Comparison of ENCODE assay signal across 28 mouse cellular contexts in the genomic region with DNA sequence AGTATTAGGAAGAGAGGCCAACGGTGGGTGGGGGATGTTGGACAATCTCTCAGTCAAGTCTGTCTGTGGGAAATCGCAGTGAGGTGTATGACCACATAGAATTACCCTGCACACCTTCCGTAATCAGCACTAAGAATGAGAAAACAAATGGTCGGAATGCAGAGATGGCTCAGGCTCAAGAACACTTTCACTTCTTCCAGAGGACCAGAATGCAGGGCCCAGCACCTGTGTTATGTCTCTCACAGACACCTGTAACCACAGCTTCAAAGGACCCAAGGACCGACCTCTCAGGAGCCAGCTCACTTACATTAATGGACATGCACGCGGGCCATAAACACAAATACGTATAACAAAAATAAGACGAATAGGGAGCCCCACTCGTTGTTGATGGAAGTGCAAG.
A peak's percentile ranks its signal among the peaks of the same experiment; 100 is the strongest.
DNase-seq lines count a peak whose midpoint lies in the region; ATAC-seq and TF ChIP-seq lines count a peak whose summit lies in the region.
"Had no signal": no experiment of that assay in that cellular context is flagged by ENCODE, and none has a peak within 500 bp of the region (broad histone marks: within the 10 kb centered on the region; RNA-seq: fewer than 3 reads in every experiment).

No protein-coding gene starts in this region.

- no peak for ATAC-seq in heart, embryonic 13.5 days (ENCODE audit: extremely low read depth, insufficient number of reproducible peaks, low FRiP score, low TSS enrichment)
- ATAC-seq in heart, postnatal 0 days (ENCODE audit: insufficient read depth, low read depth), result no peak
- no peak for ATAC-seq in heart, embryonic 11.5 days (replicated peaks; ENCODE audit: insufficient number of reproducible peaks, low FRiP score, low TSS enrichment)
- ATAC-seq: CD4-positive, CD25-positive, alpha-beta regulatory T cell, adult 4 months; forebrain, embryonic 15.5 days; hindbrain, embryonic 16.5 days; intestine, embryonic 16.5 days had no signal

- no peak overlapping the region for H3K4me2 ChIP-seq in heart, embryonic 13.5 days
- peak overlapping the region; percentile 22; the same call in 1 of the 2 replicates for H3K4me2 ChIP-seq in heart, postnatal 0 days (ENCODE audit: low read depth, low read length)
- no peak overlapping the region for H3K4me2 ChIP-seq in heart, embryonic 11.5 days
- H3K4me2 ChIP-seq: embryonic facial prominence, embryonic 13.5 days; forebrain, embryonic 12.5 days; forebrain, embryonic 15.5 days; heart, embryonic 15.5 days; hindbrain, embryonic 13.5 days had no signal

- peaks cover 5% of the 10 kb centered on the region; the same call in 1 of the 2 replicates for H3K36me3 ChIP-seq in heart, adult 2 months (ENCODE audit: control insufficient read depth, insufficient read depth, low read length)
- no peaks in the 10 kb centered on the region for H3K36me3 ChIP-seq in heart, embryonic 13.5 days
- H3K36me3 ChIP-seq in heart, postnatal 0 days (replicated peaks; ENCODE audit: control insufficient read depth, insufficient read depth, low read length), result no peaks in the 10 kb centered on the region
- no peaks in the 10 kb centered on the region for H3K36me3 ChIP-seq in heart, embryonic 11.5 days (ENCODE audit: control insufficient read depth, insufficient read depth, low read length)
- H3K36me3 ChIP-seq: embryonic facial prominence, embryonic 10.5 days; embryonic facial prominence, embryonic 13.5 days; forebrain, embryonic 12.5 days; forebrain, embryonic 15.5 days; heart, embryonic 15.5 days; hindbrain, embryonic 10.5 days; hindbrain, embryonic 13.5 days had no signal

- no peak for TF ChIP-seq CTCF in heart, adult 2 months (IDR thresholded peaks at IDR 0.05)
- no peak for TF ChIP-seq CTCF in heart, postnatal 0 days (IDR thresholded peaks at IDR 0.05; ENCODE audit: low read depth)

- TF ChIP-seq EP300 in heart, adult 2 months (IDR thresholded peaks at IDR 0.05; ENCODE audit: insufficient read depth, low read depth, low read length), result no peak
- no peak for TF ChIP-seq EP300 in heart, postnatal 0 days (IDR thresholded peaks at IDR 0.05; ENCODE audit: low read depth)

- TF ChIP-seq POLR2A in heart, adult 2 months (IDR thresholded peaks at IDR 0.05; ENCODE audit: insufficient read depth, low read depth, low read length), result no peak

- H3K9ac ChIP-seq in heart, adult 2 months (ENCODE audit: low read depth, low read length), result no peak overlapping the region
- H3K9ac ChIP-seq in heart, embryonic 13.5 days, result peak overlapping the region; percentile 40; the same call in 1 of the 2 replicates
- H3K9ac ChIP-seq in heart, postnatal 0 days (replicated peaks; ENCODE audit: low read depth, low read length), result peak overlapping the region; percentile 11; the same call in 1 of the 2 replicates
- H3K9ac ChIP-seq in heart, embryonic 11.5 days (ENCODE audit: low read depth, low read length), result no peak overlapping the region
- H3K9ac ChIP-seq: embryonic facial prominence, embryonic 13.5 days; forebrain, embryonic 12.5 days; forebrain, embryonic 15.5 days; heart, embryonic 15.5 days; hindbrain, embryonic 13.5 days had no signal

- intact Hi-C loops in heart, adult 2 months (cut with DNase I), result no loop called here
- intact Hi-C loops in heart, postnatal 10 days (cut with DNase I), result no loop called here

- WGBS in heart, adult 2 months, result 68% methylated on average over 10 of the region's 10 CpGs
- WGBS in heart, embryonic 13.5 days, result 79% methylated on average over 10 of the region's 10 CpGs
- WGBS in heart, postnatal 0 days, result 74% methylated on average over 10 of the region's 10 CpGs
- 81% methylated on average over 10 of the region's 10 CpGs for WGBS in heart, embryonic 11.5 days (ENCODE audit: insufficient replicate concordance)

- H3K4me3 ChIP-seq in heart, adult 2 months, result no peak overlapping the region
- H3K4me3 ChIP-seq in heart, embryonic 13.5 days, result no peak overlapping the region
- no peak overlapping the region for H3K4me3 ChIP-seq in heart, postnatal 0 days (ENCODE audit: low read depth, low read length)
- H3K4me3 ChIP-seq in heart, embryonic 11.5 days (ENCODE audit: low read depth, low read length), result no peak overlapping the region
- no peak overlapping the region for H3K4me3 ChIP-seq in brown adipose tissue, adult 24 weeks (ENCODE audit: insufficient read depth, low read depth, low read length)
- H3K4me3 ChIP-seq: embryonic facial prominence, embryonic 10.5 days; embryonic facial prominence, embryonic 13.5 days; erythroblast, embryonic 14.5 days; forebrain, embryonic 12.5 days; forebrain, embryonic 15.5 days; heart, embryonic 15.5 days; hindbrain, embryonic 10.5 days; hindbrain, embryonic 13.5 days had no signal

- peaks cover 7% of the 10 kb centered on the region for H3K4me1 ChIP-seq in heart, adult 2 months (ENCODE audit: control insufficient read depth, insufficient read depth, low read length)
- H3K4me1 ChIP-seq in heart, embryonic 13.5 days, result peaks cover 63% of the 10 kb centered on the region
- H3K4me1 ChIP-seq in heart, postnatal 0 days (ENCODE audit: control insufficient read depth, insufficient read depth), result peaks cover 43% of the 10 kb centered on the region
- H3K4me1 ChIP-seq in heart, embryonic 11.5 days (ENCODE audit: control insufficient read depth, insufficient read depth, low read length), result peaks cover 44% of the 10 kb centered on the region
- peaks cover 12% of the 10 kb centered on the region for H3K4me1 ChIP-seq in brown adipose tissue, adult 24 weeks (ENCODE audit: control insufficient read depth, insufficient read depth, insufficient read length, low read length)

- DNase-seq in heart, adult 2 months, result no peak
- DNase-seq in heart, adult 8-10 months (ENCODE audit: low spot score), result no peak
- DNase-seq in heart, postnatal 10 days, result no peak
- DNase-seq in heart, postnatal 0 days (ENCODE audit: low spot score), result no peak
- DNase-seq in thymus, postnatal 25 days, result no peak
- DNase-seq: adrenal gland, adult 2 months; adrenal gland, postnatal 14 days; cerebellum, adult 11-12 months; cerebellum, adult 8-10 months; cerebellum, postnatal 10 days; cerebellum, postnatal 36 days; embryo, embryonic 11 days; gastrocnemius, postnatal 14 days; kidney, adult 2 months had no signal

- H3K27ac ChIP-seq in heart, adult 2 months, result peak overlapping the region; percentile 78; the same call in 1 of the 2 replicates
- peak overlapping the region; percentile 36; the same call in 1 of the 2 replicates for H3K27ac ChIP-seq in heart, embryonic 13.5 days (replicated peaks)
- H3K27ac ChIP-seq in heart, postnatal 0 days (ENCODE audit: low read depth), result 0 out of 2 replicates have a peak overlapping the region, but pooled peaks have one; percentile 2
- no peak overlapping the region for H3K27ac ChIP-seq in heart, embryonic 11.5 days (ENCODE audit: low read depth, low read length)
- H3K27ac ChIP-seq in brown adipose tissue, adult 24 weeks (replicated peaks; ENCODE audit: low read depth, low read length), result peak overlapping the region; percentile 89
- H3K27ac ChIP-seq: embryonic facial prominence, embryonic 10.5 days; embryonic facial prominence, embryonic 13.5 days; forebrain, embryonic 12.5 days; forebrain, embryonic 15.5 days; heart, embryonic 15.5 days; hindbrain, embryonic 10.5 days; hindbrain, embryonic 13.5 days had no signal

- H3K27me3 ChIP-seq in heart, adult 2 months (ENCODE audit: control insufficient read depth, insufficient read depth, low read length), result no peaks in the 10 kb centered on the region
- no peaks in the 10 kb centered on the region for H3K27me3 ChIP-seq in heart, embryonic 13.5 days (replicated peaks)
- no peaks in the 10 kb centered on the region for H3K27me3 ChIP-seq in heart, postnatal 0 days (ENCODE audit: control insufficient read depth, insufficient read depth, low read length)
- no peaks in the 10 kb centered on the region for H3K27me3 ChIP-seq in heart, embryonic 11.5 days (ENCODE audit: control insufficient read depth, insufficient read depth, low read length)
- H3K27me3 ChIP-seq: embryonic facial prominence, embryonic 13.5 days; forebrain, embryonic 12.5 days; forebrain, embryonic 15.5 days; heart, embryonic 15.5 days; hindbrain, embryonic 13.5 days had no signal

- peaks cover 3% of the 10 kb centered on the region; the same call in 1 of the 2 replicates for H3K79me2 ChIP-seq in heart, adult 2 months (replicated peaks; ENCODE audit: control insufficient read depth, insufficient read depth, low read length)

- H3K9me3 ChIP-seq in heart, embryonic 13.5 days, result no peaks in the 10 kb centered on the region
- H3K9me3 ChIP-seq in heart, postnatal 0 days (replicated peaks; ENCODE audit: control insufficient read depth, low read length), result no peaks in the 10 kb centered on the region
- no peaks in the 10 kb centered on the region for H3K9me3 ChIP-seq in heart, embryonic 11.5 days (replicated peaks; ENCODE audit: control insufficient read depth, low read length)
- H3K9me3 ChIP-seq: embryonic facial prominence, embryonic 10.5 days; embryonic facial prominence, embryonic 13.5 days; forebrain, embryonic 12.5 days; forebrain, embryonic 15.5 days; heart, embryonic 15.5 days; hindbrain, embryonic 10.5 days; hindbrain, embryonic 13.5 days had no signal

Comparison
In these comparisons a context has a peak if more than half of its experiments do, and no peak if none do; other contexts are left out.
1. H3K9ac ChIP-seq: peak in heart, embryonic 13.5 days (single experiment) and heart, postnatal 0 days (single experiment); none in heart, adult 2 months (single experiment) and heart, embryonic 11.5 days (single experiment).